Mouse (Mus musculus) liver, embryonic 14.5 days (tissue): ENCODE measurements around the gene Mrpl37. TPM values are rescaled to one million over a fixed set of nuclear protein-coding genes. Genes with fewer than 3 reads are reported as not detected.
"Not testable (repeated sequence)": the region's sequence is repeated elsewhere in the genome, so short reads cannot be mapped to it uniquely, and the experiment has no call there.

Experiments
- ATAC-seq: fragments of 200-750 bp; cut with Nextera tagmentation; 2 replicates; pipeline ENCODE4 v1.8.0; 2017; ENCODE audit warnings: moderate number of reproducible peaks, mild to moderate bottlenecking, moderate library complexity; ENCODE audit not compliant: insufficient read depth
- DNase-seq, 3 experiments: peaks; one replicate each; pipeline ENCODE4 v3.0.0-alpha.2; 2012 to 2013; ENCODE audit warnings: low read depth in 3 of 3, low spot score in 3 of 3
- H3K27ac ChIP-seq: fragments of 300-500 bp; sonication (generic); 2 replicates; pipeline ENCODE4 v1.5.1; 2014; ENCODE audit warnings: moderate library complexity, mild to moderate bottlenecking, control low read depth, inconsistent platforms
- H3K27me3 ChIP-seq: fragments of 300-500 bp; sonication (generic); 2 replicates; pipeline ENCODE4 v1.6.1; 2014; ENCODE audit warnings: mild to moderate bottlenecking, low read length, moderate library complexity; ENCODE audit not compliant: control insufficient read depth, insufficient read depth
- H3K36me3 ChIP-seq: fragments of 300-500 bp; sonication (generic); replicated peaks from 2 replicates; pipeline ENCODE4 v1.6.1; 2014; ENCODE audit warnings: low read depth; ENCODE audit not compliant: control insufficient read depth, insufficient read depth
- H3K4me1 ChIP-seq, 2 experiments: fragments of 200-500 bp in 1 of 2; fragments of 300-500 bp in 1 of 2; sonication (generic) in 1 of 2; replicated peaks; 2 replicates each; pipeline ENCODE4 v1.6.1; 2012 to 2014; ENCODE audit warnings: antibody characterized with exemption in 1 of 2, inconsistent platforms in 1 of 2, low read length in 1 of 2; ENCODE audit not compliant: control insufficient read depth in 2 of 2, insufficient read depth in 2 of 2
- H3K4me2 ChIP-seq: fragments of 300-500 bp; sonication (generic); 2 replicates; pipeline ENCODE4 v1.6.1; 2014; ENCODE audit warnings: low read depth, mild to moderate bottlenecking, control low read depth, moderate library complexity
- H3K4me3 ChIP-seq, 2 experiments: fragments of 200-500 bp in 1 of 2; fragments of 300-500 bp in 1 of 2; sonication (generic) in 1 of 2; 2 replicates each; pipeline ENCODE4 v1.5.1; 2012 to 2014; ENCODE audit warnings: low read depth in 2 of 2, low read length in 2 of 2, mild to moderate bottlenecking in 2 of 2, control low read depth in 1 of 2, inconsistent platforms in 1 of 2, moderate library complexity in 1 of 2; ENCODE audit not compliant: insufficient read depth in 1 of 2
- H3K9ac ChIP-seq: fragments of 300-500 bp; sonication (generic); replicated peaks from 2 replicates; pipeline ENCODE4 v1.6.1; 2014; ENCODE audit warnings: mild to moderate bottlenecking, control low read depth, moderate library complexity
- H3K9me3 ChIP-seq: fragments of 300-500 bp; sonication (generic); 2 replicates; pipeline ENCODE4 v1.6.1; 2016; ENCODE audit warnings: low read length, mixed read lengths; ENCODE audit not compliant: control insufficient read depth
- CTCF ChIP-seq: IDR thresholded peaks from 2 replicates; pipeline ENCODE4 v1.5.1; 2016; ENCODE audit warnings: antibody characterized with exemption, low read depth, control low read depth
- EP300 ChIP-seq: IDR thresholded peaks from 2 replicates; pipeline ENCODE4 v1.6.1; 2016; ENCODE audit warnings: antibody characterized with exemption, low read depth
- WGBS: fragments of 180-500 bp; shearing (Covaris S2); extraction: QIAGEN DNeasy Blood & Tissue Kit; methylation state at CpG from one replicate; pipeline ENCODE4 v1.1.7; 2014; ENCODE audit not compliant: insufficient replicate concordance; 5-methylcytosine and 5-hydroxymethylcytosine counted together
- polyA plus RNA-seq, 2 experiments: library from polyadenylated mRNA; depleted of rRNA in 1 of 2; stranded (reverse) in 1 of 2; unstranded in 1 of 2; fragments of >200 nt; fragmentation: Nextera tagmentation in 1 of 2; extraction: Ambion mirVana in 1 of 2; gene quantifications; 2 replicates each; pipeline versions ENCODE4 v1.2.1 to v1.2.3; 2012 to 2014

The Mrpl37 gene
- polyA plus RNA-seq (2012; rRNA removed) (36.4 and 38.8 TPM in 2 replicates), polyA plus RNA-seq (2014; fragmentation: Nextera tagmentation; extraction: Ambion mirVana) (57.9 and 65.4 TPM in 2 replicates)

DNA sequence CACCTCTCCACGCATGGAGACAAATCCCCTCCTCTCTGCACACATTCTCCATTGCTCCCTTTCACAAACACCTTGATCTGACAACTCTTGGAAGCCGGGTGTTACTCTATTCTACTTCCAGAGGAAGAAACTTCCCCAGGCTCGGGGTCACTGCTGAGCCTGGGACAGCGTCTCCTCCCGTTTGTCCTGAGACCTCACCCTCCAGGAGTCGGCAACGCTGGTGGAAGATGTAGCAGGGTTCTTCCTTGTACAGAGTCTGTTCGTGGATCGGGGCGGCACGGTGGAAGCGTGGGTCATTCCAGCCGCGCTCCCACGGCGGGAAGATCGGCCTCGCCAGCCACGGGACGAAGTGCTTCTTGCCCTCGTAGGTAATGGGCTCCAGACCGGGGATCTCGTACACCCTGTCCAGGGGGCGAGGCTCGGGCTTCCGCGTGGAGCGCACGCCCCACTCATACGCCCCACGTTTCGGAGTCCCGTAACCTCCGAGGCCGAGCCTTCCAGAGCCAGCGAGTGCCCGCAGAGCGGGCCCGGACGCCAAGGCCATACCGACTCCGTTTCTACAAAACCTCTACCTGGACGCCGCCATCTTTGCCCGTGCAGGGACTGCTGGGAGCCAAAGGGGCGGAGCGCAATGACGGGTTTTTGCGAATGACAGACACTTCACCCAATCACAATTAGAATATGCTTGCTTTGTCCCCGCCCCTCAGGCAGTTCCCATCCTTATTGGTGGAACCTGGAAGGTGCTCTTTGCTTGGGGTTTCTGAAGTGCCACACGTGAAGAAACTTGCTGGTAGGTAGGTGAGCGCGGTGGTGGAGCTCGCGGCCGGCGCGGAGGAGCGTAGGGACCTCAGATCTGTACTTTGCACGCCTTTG lies at the start of gene Mrpl37, which contains the start of gene Cyb5rl:
Gene Mrpl37 (minus strand): TSS at position 617 of the 873 bp plus-strand sequence.
Gene Cyb5rl (plus strand): TSS at position 737 of the 873 bp plus-strand sequence.
- no peaks in the 10 kb centered on the region for H3K27me3 ChIP-seq
- H3K27ac ChIP-seq = no peak within 1 kb of the TSS

GRCm38 (mm10) chr4:107114278-107114677 lies 47.6 kb upstream of the Mrpl37 start:
- Histone ChIP-seq H3K9ac (no peak overlapping the region), H3K4me2 (no peak overlapping the region), H3K4me1 (peaks cover 0 to 5% of the 10 kb centered on the region in 2 experiments; a peak in 2 of 4 replicates), H3K27ac (no peak overlapping the region), H3K27me3 (no peaks in the 10 kb centered on the region), H3K36me3 (no peaks in the 10 kb centered on the region), H3K9me3 (no peaks in the 10 kb centered on the region), H3K4me3 (no peak overlapping the region)
- DNase-seq (no peak), ATAC-seq (no peak)
- TF ChIP-seq CTCF (no peak), EP300 (no peak)
- 59% methylated on average over 8 of the region's 8 CpGs for WGBS

More for the DNA sequence above, at the start of gene Mrpl37, which contains the start of gene Cyb5rl:
- Histone ChIP-seq H3K36me3 (no peaks in the 10 kb centered on the region; the same call in 1 of the 2 replicates), H3K9me3 (no peaks in the 10 kb centered on the region), H3K4me2 (peak within 1 kb of the TSS; percentile 98), H3K9ac (peak within 1 kb of the TSS; percentile 73), H3K4me3 (peak within 1 kb of the TSS; percentile 80 to 84), H3K4me1 (peaks cover 5 to 10% of the 10 kb centered on the region in 2 experiments)
- WGBS = under 1% methylated on average over 60 of the region's 60 CpGs
- ATAC-seq (peak; percentile 95), DNase-seq (peak; percentile 94 to 96 (median 95))
- peak; percentile 38 for TF ChIP-seq CTCF
- no peak for TF ChIP-seq EP300

DNA sequence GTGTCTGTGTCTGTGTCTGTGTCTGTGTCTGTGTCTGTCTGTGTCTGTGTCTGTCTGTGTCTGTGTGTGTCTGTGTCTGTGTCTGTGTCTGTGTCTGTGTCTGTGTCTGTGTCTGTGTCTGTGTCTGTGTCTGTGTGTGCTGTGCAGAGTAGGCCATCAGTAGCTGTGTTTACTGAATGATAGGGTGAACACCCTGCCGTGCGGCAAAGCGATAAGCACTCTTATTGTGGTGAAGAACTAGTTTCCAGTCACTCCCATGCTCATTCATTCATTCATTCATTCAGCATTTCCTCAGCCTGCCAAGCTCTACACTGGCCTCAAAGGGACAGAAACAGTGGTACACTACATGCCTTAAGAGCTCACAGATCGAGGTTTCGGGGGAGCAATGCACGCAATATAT lies 42.5 kb upstream of the Mrpl37 start:
- not testable (repeated sequence) for H3K36me3 ChIP-seq, H3K9me3 ChIP-seq, H3K27me3 ChIP-seq, H3K4me2 ChIP-seq, H3K9ac ChIP-seq, H3K4me1 ChIP-seq, H3K27ac ChIP-seq, H3K4me3 ChIP-seq
- TF ChIP-seq EP300 = peak; percentile 37; the same call in 1 of the 2 replicates
- DNase-seq = peak; percentile 27 to 41 (median 40)
- peak; percentile 85 for ATAC-seq
- 66% methylated on average over 6 of the region's 6 CpGs for whole genome bisulfite sequencing

DNA sequence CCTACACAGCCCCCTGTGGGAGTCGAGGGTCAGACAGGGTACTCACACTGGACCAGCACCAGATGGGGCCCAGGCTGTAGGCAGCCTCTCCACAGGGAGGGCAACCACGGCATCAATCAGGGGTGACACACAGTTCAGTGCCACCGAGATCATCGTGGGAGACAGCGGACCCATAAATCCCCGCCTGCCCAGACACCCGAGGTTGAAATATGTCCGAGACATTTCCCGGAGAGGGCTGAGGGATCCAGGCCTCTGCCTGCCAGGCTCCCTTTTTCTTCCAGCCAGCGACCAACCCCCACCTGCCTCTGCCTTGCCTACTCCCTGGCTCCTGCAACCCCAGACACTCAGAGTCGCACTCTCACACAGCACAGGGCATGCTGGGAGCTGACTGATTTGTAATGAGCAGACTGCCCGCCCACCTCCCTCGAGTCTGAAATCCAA lies 41.6 kb upstream of the Mrpl37 start:
- H3K4me2 ChIP-seq = no peak overlapping the region; the same call in 1 of the 2 replicates
- ATAC-seq = no peak
- 49% methylated on average over 13 of the region's 13 CpGs for WGBS

GRCm38 (mm10) chr4:107106777-107107176 lies 40.1 kb upstream of the Mrpl37 start:
- TF ChIP-seq CTCF (no peak), EP300 (no peak)
- Histone ChIP-seq H3K4me3 (no peak overlapping the region), H3K36me3 (no peaks in the 10 kb centered on the region), H3K4me2 (no peak overlapping the region), H3K9ac (no peak overlapping the region), H3K27me3 (no peaks in the 10 kb centered on the region), H3K4me1 (peaks cover 0 to 6% of the 10 kb centered on the region in 2 experiments; a peak in 2 of 4 replicates), H3K9me3 (no peaks in the 10 kb centered on the region), H3K27ac (no peak overlapping the region)
- no peak for DNase-seq
- 79% methylated on average over 16 of the region's 16 CpGs for WGBS
- no peak for ATAC-seq

More for the DNA sequence above, 41.6 kb upstream of the Mrpl37 start:
- H3K9me3 ChIP-seq = no peaks in the 10 kb centered on the region
- H3K4me3 ChIP-seq = no peak overlapping the region
- H3K27me3 ChIP-seq = no peaks in the 10 kb centered on the region
- H3K4me1 ChIP-seq = peaks cover 0 to 6% of the 10 kb centered on the region in 2 experiments; a peak in 2 of 4 replicates
- no peak overlapping the region for H3K9ac ChIP-seq
- H3K36me3 ChIP-seq = no peaks in the 10 kb centered on the region
- no peak for DNase-seq
- H3K27ac ChIP-seq = no peak overlapping the region
- TF ChIP-seq CTCF (no peak), EP300 (no peak)
